Mouse (Mus musculus) lung, adult 2 months (tissue): Measurements from ENCODE around the gene Iltifb.
"Not testable (repeated sequence)": the region's sequence is repeated elsewhere in the genome, so short reads cannot be mapped to it uniquely, and the experiment has no call there.

ENCODE experiments used
- CTCF ChIP-seq: fragments of 200-500 bp; IDR thresholded peaks from 2 replicates; pipeline ENCODE4 v1.5.1; 2011; ENCODE audit warnings: mild to moderate bottlenecking, low read length, control low read depth; ENCODE audit not compliant: insufficient read depth
- POLR2A ChIP-seq: fragments of 200-500 bp; IDR thresholded peaks from 2 replicates; pipeline ENCODE4 v1.6.1; 2011; ENCODE audit warnings: low read depth, mild to moderate bottlenecking, control low read depth, low read length, borderline replicate concordance; ENCODE audit errors: extremely low read depth

DNA sequence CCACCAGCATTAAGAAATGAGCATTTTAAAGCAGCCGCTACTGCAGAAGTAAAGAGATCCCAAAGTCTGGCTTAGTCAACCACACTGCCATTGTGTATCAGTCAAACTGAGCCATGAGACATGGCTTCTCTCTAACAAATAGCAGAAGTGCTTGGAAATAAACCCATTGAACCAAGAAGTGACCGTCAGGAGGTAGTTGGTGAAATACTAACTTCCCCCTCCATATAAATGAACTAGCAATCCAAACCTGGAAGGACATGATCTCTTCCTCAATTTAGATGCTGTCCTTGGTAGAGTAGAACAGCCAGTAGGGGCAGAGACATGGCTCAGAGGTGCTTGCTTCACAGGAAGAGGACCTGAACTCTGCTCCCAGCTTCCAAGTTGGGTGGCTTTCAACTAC lies 23.4 kb downstream of the Iltifb start:
- not testable (repeated sequence) for TF ChIP-seq POLR2A, CTCF
